Mouse (Mus musculus): ENCODE data around the gene BC035044. TPM values are rescaled to one million over a fixed set of nuclear protein-coding genes. Genes with fewer than 3 reads are reported as not detected.
A peak's percentile ranks its signal among the peaks of the same experiment; 100 is the strongest.
"Not testable (repeated sequence)": the region's sequence is repeated elsewhere in the genome, so short reads cannot be mapped to it uniquely, and the experiment has no call there.

BC035044 gene
- total RNA-seq, 1 experiment from 2014 or later = 25.3 TPM

- ATAC-seq (ENCODE audit: extremely low read depth, insufficient number of reproducible peaks, low FRiP score, poor library complexity, severe bottlenecking) = peak; percentile 76
These were observed 36.7 kb downstream of the BC035044 start for GRCm38 (mm10) chr6:128854024-128854820.

GRCm38 (mm10) chr6:128852766-128853165 is 38.2 kb downstream of the BC035044 start:
- ATAC-seq (ENCODE audit: extremely low read depth, insufficient number of reproducible peaks, low FRiP score, poor library complexity, severe bottlenecking) = no peak

GRCm38 (mm10) chr6:128851151-128851550 is 39.8 kb downstream of the BC035044 start:
- no peak for ATAC-seq (ENCODE audit: extremely low read depth, insufficient number of reproducible peaks, low FRiP score, poor library complexity, severe bottlenecking)

GRCm38 (mm10) chr6:128850671-128851070 is 40.3 kb downstream of the BC035044 start:
- ATAC-seq (ENCODE audit: extremely low read depth, insufficient number of reproducible peaks, low FRiP score, poor library complexity, severe bottlenecking) = no peak

GRCm38 (mm10) chr6:128849902-128850301 is 41.0 kb downstream of the BC035044 start:
- ATAC-seq (ENCODE audit: extremely low read depth, insufficient number of reproducible peaks, low FRiP score, poor library complexity, severe bottlenecking) = peak; percentile 30; the same call in 1 of the 2 replicates

GRCm38 (mm10) chr6:128847401-128847800 is 43.5 kb downstream of the BC035044 start:
- ATAC-seq (ENCODE audit: extremely low read depth, insufficient number of reproducible peaks, low FRiP score, poor library complexity, severe bottlenecking) = no peak

- ATAC-seq (ENCODE audit: extremely low read depth, insufficient number of reproducible peaks, low FRiP score, poor library complexity, severe bottlenecking) = no peak
These were observed 44.9 kb downstream of the BC035044 start for GRCm38 (mm10) chr6:128845998-128846542.

- ATAC-seq (ENCODE audit: extremely low read depth, insufficient number of reproducible peaks, low FRiP score, poor library complexity, severe bottlenecking) = peak; percentile 73
These were observed 45.5 kb downstream of the BC035044 start for GRCm38 (mm10) chr6:128845319-128845979.

GRCm38 (mm10) chr6:128844586-128845080 is 46.3 kb downstream of the BC035044 start:
- ATAC-seq (ENCODE audit: extremely low read depth, insufficient number of reproducible peaks, low FRiP score, poor library complexity, severe bottlenecking) = no peak

- ATAC-seq (ENCODE audit: extremely low read depth, insufficient number of reproducible peaks, low FRiP score, poor library complexity, severe bottlenecking) = no peak
These were observed 46.8 kb downstream of the BC035044 start for GRCm38 (mm10) chr6:128844131-128844530.

GRCm38 (mm10) chr6:128843479-128843992 is 47.4 kb downstream of the BC035044 start:
- peak; percentile 21; the same call in 1 of the 2 replicates for ATAC-seq (ENCODE audit: extremely low read depth, insufficient number of reproducible peaks, low FRiP score, poor library complexity, severe bottlenecking)

GRCm38 (mm10) chr6:128842945-128843478 is 47.9 kb downstream of the BC035044 start:
- ATAC-seq (ENCODE audit: extremely low read depth, insufficient number of reproducible peaks, low FRiP score, poor library complexity, severe bottlenecking) = peak; percentile 54

- ATAC-seq (ENCODE audit: extremely low read depth, insufficient number of reproducible peaks, low FRiP score, poor library complexity, severe bottlenecking) = no peak
These were observed 48.5 kb downstream of the BC035044 start for GRCm38 (mm10) chr6:128842356-128842944.

GRCm38 (mm10) chr6:128841327-128842089 is 49.4 kb downstream of the BC035044 start:
- ATAC-seq (ENCODE audit: extremely low read depth, insufficient number of reproducible peaks, low FRiP score, poor library complexity, severe bottlenecking) = no peak

GRCm38 (mm10) chr6:128840669-128841068 is 50.3 kb downstream of the BC035044 start:
- ATAC-seq (ENCODE audit: extremely low read depth, insufficient number of reproducible peaks, low FRiP score, poor library complexity, severe bottlenecking) = not testable (repeated sequence)

GRCm38 (mm10) chr6:128839921-128840320 is 51.0 kb downstream of the BC035044 start:
- no peak for ATAC-seq (ENCODE audit: extremely low read depth, insufficient number of reproducible peaks, low FRiP score, poor library complexity, severe bottlenecking)

GRCm38 (mm10) chr6:128839266-128839771 is 51.6 kb downstream of the BC035044 start:
- ATAC-seq (ENCODE audit: extremely low read depth, insufficient number of reproducible peaks, low FRiP score, poor library complexity, severe bottlenecking) = peak; percentile 72
